Mouse (Mus musculus) cerebellum, adult 9-11 months (tissue): ENCODE results near the gene Csf1.
A peak's percentile ranks its signal among the peaks of the same experiment; 100 is the strongest.

Experiments
- DNase-seq: peaks from one replicate; pipeline ENCODE4 v3.0.0; 2022

Gene Csf1

GRCm38 (mm10) chr3:107701767-107702394 is 58.4 kb downstream of the Csf1 start:
- DNase-seq = no peak

GRCm38 (mm10) chr3:107700625-107701024 is 59.6 kb downstream of the Csf1 start:
- no peak for DNase-seq

GRCm38 (mm10) chr3:107696910-107697309 is 63.4 kb downstream of the Csf1 start:
- DNase-seq = no peak

GRCm38 (mm10) chr3:107695948-107696881 is 64.1 kb downstream of the Csf1 start, which contains the start of gene Ahcyl1:
TSS of gene Ahcyl1 (minus strand) at chr3:107696560.
- peak; percentile 99 for DNase-seq

GRCm38 (mm10) chr3:107695219-107695947 is 64.9 kb downstream of the Csf1 start:
- DNase-seq = peak; percentile 27

- DNase-seq = no peak
These were observed 65.9 kb downstream of the Csf1 start for GRCm38 (mm10) chr3:107694256-107694900.
